Mouse (Mus musculus): ENCODE results near the gene Dnaaf5.

Dnaaf5 gene

DNA sequence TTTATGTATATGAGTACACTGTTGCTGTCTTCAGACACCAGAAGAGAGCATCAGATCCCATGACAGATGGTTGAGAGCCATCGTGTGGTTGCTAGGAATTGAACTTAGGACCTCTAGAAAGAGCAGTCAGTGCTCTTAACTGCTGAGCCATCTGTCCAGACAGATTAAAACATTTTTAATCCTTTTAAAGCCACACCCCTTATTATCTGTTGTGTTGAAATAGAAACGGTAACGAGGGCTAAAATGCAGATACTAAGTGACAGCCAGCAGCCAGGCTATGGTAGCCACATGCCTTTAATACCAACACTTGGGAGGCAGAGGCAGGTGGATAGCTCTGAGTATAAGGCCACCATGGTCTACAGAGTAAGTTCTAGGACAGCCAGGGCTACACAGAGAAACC lies 82.1 kb downstream of the Dnaaf5 start:
- DNase-seq (ENCODE audit: low spot score), result no peak

DNA sequence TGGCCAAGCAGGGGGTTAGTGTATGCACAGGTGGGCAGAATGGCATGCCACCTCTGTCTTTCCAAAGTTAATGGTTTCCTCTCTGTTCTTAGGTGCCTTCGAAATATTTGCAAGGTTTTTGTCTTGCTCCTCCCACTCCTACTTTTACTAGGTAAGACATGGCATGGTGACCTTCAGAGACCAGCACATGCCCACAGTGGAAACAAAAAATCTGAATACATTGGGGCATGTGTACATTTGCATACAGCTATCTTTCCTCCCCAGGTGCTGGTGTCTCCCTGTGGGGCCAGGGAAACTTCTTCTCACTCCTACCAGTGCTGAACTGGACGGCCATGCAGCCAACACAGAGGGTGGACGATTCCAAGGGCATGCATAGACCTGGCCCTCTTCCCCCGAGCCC lies 84.4 kb downstream of the Dnaaf5 start:
- no peak for DNase-seq (ENCODE audit: low spot score)
